Mouse (Mus musculus): ENCODE results near the gene Gja4.

DNA sequence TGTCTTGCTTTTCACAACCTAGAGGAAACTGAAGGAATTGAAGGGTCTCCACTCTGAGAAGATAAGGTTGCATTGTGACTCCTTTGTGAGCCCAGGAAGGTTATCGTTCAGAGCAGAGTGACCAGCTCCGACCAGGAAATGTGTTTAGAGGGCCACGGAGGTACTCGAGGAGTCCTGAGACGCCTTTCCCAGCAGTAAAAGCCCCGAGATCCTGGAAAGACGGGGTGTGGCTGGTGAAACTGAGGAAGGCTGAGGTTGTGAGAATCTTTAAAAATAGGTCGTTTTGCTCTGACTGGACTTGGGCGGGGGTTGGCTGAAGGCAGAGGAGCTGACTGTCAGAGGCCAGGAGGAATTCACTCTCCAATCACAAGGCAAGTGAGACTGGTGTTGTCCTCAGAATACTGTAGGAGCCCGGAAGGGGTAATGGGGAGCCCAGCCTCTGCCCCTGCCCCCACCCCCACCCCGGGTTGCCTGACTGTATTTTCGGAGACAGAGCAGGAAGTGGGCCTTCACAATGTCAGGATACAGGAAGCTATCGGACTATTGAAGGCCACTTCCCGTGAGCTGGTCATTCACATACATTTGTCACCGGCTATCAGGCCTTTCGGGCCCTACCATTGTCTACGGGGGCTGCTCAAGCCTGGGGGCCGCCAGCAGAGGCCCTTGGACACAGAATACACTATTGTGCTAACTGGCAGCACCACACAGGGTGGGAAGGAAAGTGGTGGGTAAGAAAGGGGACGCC is 50.2 kb downstream of the Gja4 start:
- TF ChIP-seq CTCF (IDR thresholded peaks at IDR 0.05; ENCODE audit: borderline replicate concordance, control insufficient read depth, extremely low read depth, insufficient read depth, low read length, poor library complexity) (no peak), POLR2A (IDR thresholded peaks at IDR 0.05; ENCODE audit: control insufficient read depth, extremely low read depth, insufficient read depth, low read length, poor library complexity) (no peak)

Data from thymus, adult 2 months (tissue).